Mouse (Mus musculus): ENCODE measurements around the gene Kars. TPM values are rescaled to one million over a fixed set of nuclear protein-coding genes. Genes with fewer than 3 reads are reported as not detected.

Kars gene
- 105 and 109 TPM in 2 replicates for polyA plus RNA-seq (2012; rRNA removed)

GRCm38 (mm10) chr8:112010997-112011815 lies at the start of gene Kars, which contains the start of gene Terf2ip:
TSS of gene Kars (minus strand) at chr8:112011323.
TSS of gene Terf2ip (plus strand) at chr8:112011398.

GRCm38 (mm10) chr8:112014936-112015335 lies 3.8 kb upstream of the Kars start, which contains the start of gene Gm6793:
TSS of gene Gm6793 (minus strand) at chr8:112015036.

GRCm38 (mm10) chr8:111992013-111992702 lies 19.0 kb downstream of the Kars start, which contains the start of gene Adat1:
TSS of gene Adat1 (minus strand) at chr8:111992302.

Other genes with a start within 250 kb of the Kars start
- 109 and 122 TPM in 2 replicates for gene Cfdp1, start 157.0 kb downstream of the Kars start, polyA plus RNA-seq (2012; rRNA removed)
- 3.0 and 3.2 TPM in 2 replicates for gene Tmem170, start 134.6 kb downstream of the Kars start, polyA plus RNA-seq (2012; rRNA removed)
- 2.4 and 2.8 TPM in 2 replicates for gene Chst5, start 100.9 kb downstream of the Kars start, polyA plus RNA-seq (2012; rRNA removed)
- gene Tmem231, start 77.4 kb downstream of the Kars start, polyA plus RNA-seq (2012; rRNA removed): 15.7 and 16.3 TPM in 2 replicates
- gene Gabarapl2, start 70.6 kb downstream of the Kars start, polyA plus RNA-seq (2012; rRNA removed): 190 and 193 TPM in 2 replicates
- gene Adat1, start 19.0 kb downstream of the Kars start, polyA plus RNA-seq (2012; rRNA removed): 8.8 and 9.1 TPM in 2 replicates
- gene Terf2ip, start 75 bp upstream of the Kars start, polyA plus RNA-seq (2012; rRNA removed): 38.0 and 41.3 TPM in 2 replicates
- gene Gm6793, start 3.7 kb upstream of the Kars start, polyA plus RNA-seq (2012; rRNA removed): 0.05 and 0.08 TPM in 2 replicates

Measured in central nervous system, embryonic 18 days (tissue).